Mouse (Mus musculus): ENCODE measurements around the gene Gm9602.
"Not testable (repeated sequence)": the region's sequence is repeated elsewhere in the genome, so short reads cannot be mapped to it uniquely, and the experiment has no call there.

Gm9602 gene

DNA sequence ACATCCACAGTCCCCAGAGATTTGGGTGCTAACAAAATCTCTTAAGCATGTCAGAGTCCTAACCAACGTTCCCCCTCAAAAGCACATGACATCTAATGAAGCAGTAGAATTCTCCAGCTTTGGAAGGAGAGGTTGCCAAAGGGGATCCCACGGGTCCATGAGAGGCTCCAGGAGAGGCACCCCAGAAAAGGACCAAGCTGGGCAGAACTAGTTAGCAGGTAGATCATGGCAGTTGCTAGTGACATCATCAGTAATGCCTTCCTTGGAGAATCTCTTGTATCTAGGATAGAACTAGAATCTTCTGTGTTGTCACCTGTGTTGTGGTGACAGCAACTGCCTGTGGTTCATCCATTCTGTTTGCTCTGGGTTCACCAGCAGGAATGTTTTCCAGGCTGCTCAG lies at the start of gene Gm9602:
Gm9602 (plus strand) TSS at position 301 of the 400 bp plus-strand sequence.
- CTCF ChIA-PET, result not testable (repeated sequence)

DNA sequence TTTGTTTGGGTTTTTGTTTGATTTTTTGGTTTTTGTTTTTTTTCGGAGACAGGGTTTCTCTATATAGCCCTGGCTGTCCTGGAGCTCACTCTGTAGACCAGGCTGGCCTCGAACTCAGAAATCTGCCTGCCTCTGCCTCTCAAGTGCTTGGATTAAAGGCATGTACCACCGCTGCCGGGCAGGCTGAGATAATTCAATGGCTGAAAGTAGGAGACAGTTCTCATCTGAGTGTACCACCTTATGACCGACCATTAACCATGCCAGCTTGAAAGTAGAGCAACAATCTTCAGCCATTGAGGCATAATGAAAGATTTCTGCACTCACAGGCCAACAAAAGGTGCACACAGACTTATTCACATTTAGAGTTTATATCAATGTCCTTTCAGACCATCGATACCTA lies 30.3 kb downstream of the Gm9602 start:
- CTCF ChIA-PET, result not testable (repeated sequence)

DNA sequence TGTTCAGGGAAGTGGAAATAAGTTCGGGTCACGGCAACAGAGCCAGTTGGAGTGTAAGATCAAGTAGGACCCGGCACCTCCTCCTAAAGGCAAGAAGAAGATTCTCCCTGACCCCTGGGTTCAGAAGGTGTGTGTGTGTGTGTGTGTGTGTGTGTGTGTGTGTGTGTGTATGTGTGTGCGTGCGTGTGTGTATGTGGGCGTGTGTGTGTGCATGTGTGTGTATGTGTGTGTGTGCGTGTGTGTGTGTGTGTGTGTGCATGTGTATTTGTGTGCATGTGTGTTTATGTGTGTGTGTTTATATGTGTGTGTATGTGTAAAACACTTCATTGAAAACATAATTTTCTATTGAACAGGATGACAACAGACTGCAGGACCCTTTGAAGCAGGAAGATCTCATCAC lies 45.8 kb downstream of the Gm9602 start:
- CTCF ChIA-PET, result not testable (repeated sequence)

Data from spleen, embryonic (tissue).